Mouse (Mus musculus): Measurements from ENCODE around the gene Sh2d4b.
A peak's percentile ranks its signal among the peaks of the same experiment; 100 is the strongest.

The Sh2d4b gene

GRCm38 (mm10) chr14:40830094-40830493, 63.0 kb downstream of the Sh2d4b start:
- DNase-seq: no peak

- DNase-seq: no peak
These were observed 75.0 kb downstream of the Sh2d4b start for GRCm38 (mm10) chr14:40818051-40818450.

- no peak for DNase-seq
These were observed 76.4 kb downstream of the Sh2d4b start for GRCm38 (mm10) chr14:40816715-40817114.

GRCm38 (mm10) chr14:40791606-40792005, 101.5 kb downstream of the Sh2d4b start:
- peak; percentile 27 to 42 for DNase-seq

GRCm38 (mm10) chr14:40789110-40789509, 104.0 kb downstream of the Sh2d4b start:
- DNase-seq: peak in 1 of 2 experiments; percentile 7

- no peak for DNase-seq
These were observed 123.7 kb downstream of the Sh2d4b start for GRCm38 (mm10) chr14:40769097-40770090.
